Mouse (Mus musculus): ENCODE measurements around the gene Myo7a. TPM values are rescaled to one million over a fixed set of nuclear protein-coding genes. Genes with fewer than 3 reads are reported as not detected.

The Myo7a gene
- polyA plus RNA-seq, 1 experiment from 2014 or later = 8.4 TPM

GRCm38 (mm10) chr7:98152400-98152799 lies 33.1 kb upstream of the Myo7a start:
- no peaks in the 10 kb centered on the region for H3K27me3 ChIP-seq (replicated peaks; ENCODE audit: insufficient read depth, low read length)
- WGBS = 73% methylated on average over 8 of the region's 8 CpGs
- no peaks in the 10 kb centered on the region for H3K36me3 ChIP-seq (ENCODE audit: insufficient read depth, low read length)
- TF ChIP-seq CTCF (IDR thresholded peaks at IDR 0.05) (no peak), EP300 (IDR thresholded peaks at IDR 0.05) (no peak)
- H3K4me2 ChIP-seq (replicated peaks; ENCODE audit: low read depth, low read length) = no peak overlapping the region
- 0 out of 2 replicates have a peak, but pooled peaks cover 4% of the 10 kb centered on the region for H3K4me1 ChIP-seq (ENCODE audit: insufficient read depth, low read depth, low read length)
- ATAC-seq = no peak
- no peak overlapping the region for H3K9ac ChIP-seq (replicated peaks; ENCODE audit: low read depth)
- no peak overlapping the region for H3K4me3 ChIP-seq (ENCODE audit: low read depth, low read length)
- no peak for DNase-seq (ENCODE audit: low spot score)
- no peak overlapping the region for H3K27ac ChIP-seq (ENCODE audit: low read length)
- H3K9me3 ChIP-seq (ENCODE audit: low read length) = no peaks in the 10 kb centered on the region

GRCm38 (mm10) chr7:98150525-98150924 lies 31.2 kb upstream of the Myo7a start:
- Histone ChIP-seq H3K27me3 (replicated peaks; ENCODE audit: insufficient read depth, low read length) (no peaks in the 10 kb centered on the region), H3K27ac (ENCODE audit: low read length) (no peak overlapping the region), H3K9ac (replicated peaks; ENCODE audit: low read depth) (no peak overlapping the region), H3K4me2 (replicated peaks; ENCODE audit: low read depth, low read length) (no peak overlapping the region), H3K9me3 (ENCODE audit: low read length) (no peaks in the 10 kb centered on the region), H3K4me1 (ENCODE audit: insufficient read depth, low read depth, low read length) (no peaks in the 10 kb centered on the region), H3K4me3 (ENCODE audit: low read depth, low read length) (no peak overlapping the region), H3K36me3 (ENCODE audit: insufficient read depth, low read length) (no peaks in the 10 kb centered on the region)
- ATAC-seq (no peak), DNase-seq (ENCODE audit: low spot score) (no peak)
- TF ChIP-seq EP300 (IDR thresholded peaks at IDR 0.05) (no peak), CTCF (IDR thresholded peaks at IDR 0.05) (peak; percentile 54)
- 41% methylated on average over 5 of the region's 5 CpGs for WGBS

DNA sequence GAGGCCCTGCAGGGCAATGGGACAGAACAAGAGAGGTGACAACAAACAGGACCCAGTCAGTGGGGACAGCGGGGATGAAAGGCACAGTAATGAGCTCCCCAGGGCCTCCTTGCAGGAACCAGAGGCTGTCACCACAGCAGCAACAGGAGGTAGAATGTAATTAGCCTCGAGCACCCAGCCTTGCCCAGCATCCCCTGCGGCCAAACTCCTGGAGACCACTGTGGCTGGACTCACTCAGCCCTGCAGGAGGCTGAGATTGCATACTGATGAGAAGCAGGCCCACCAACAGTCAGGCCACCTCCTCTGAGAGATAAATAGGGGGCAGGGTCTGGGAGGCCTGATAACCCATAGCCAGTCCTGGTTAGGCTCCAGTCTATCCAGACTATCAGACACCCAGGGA lies 30.5 kb upstream of the Myo7a start:
- Histone ChIP-seq H3K27ac (ENCODE audit: low read length) (no peak overlapping the region), H3K27me3 (replicated peaks; ENCODE audit: insufficient read depth, low read length) (no peaks in the 10 kb centered on the region)

GRCm38 (mm10) chr7:98148721-98149407 lies 29.5 kb upstream of the Myo7a start:
- DNase-seq (ENCODE audit: low spot score) (no peak), ATAC-seq (no peak)
- Histone ChIP-seq H3K36me3 (ENCODE audit: insufficient read depth, low read length) (no peaks in the 10 kb centered on the region), H3K4me2 (replicated peaks; ENCODE audit: low read depth, low read length) (no peak overlapping the region), H3K4me3 (ENCODE audit: low read depth, low read length) (no peak overlapping the region), H3K27me3 (replicated peaks; ENCODE audit: insufficient read depth, low read length) (no peaks in the 10 kb centered on the region), H3K4me1 (ENCODE audit: insufficient read depth, low read depth, low read length) (no peaks in the 10 kb centered on the region), H3K27ac (ENCODE audit: low read length) (no peak overlapping the region), H3K9ac (replicated peaks; ENCODE audit: low read depth) (no peak overlapping the region), H3K9me3 (ENCODE audit: low read length) (no peaks in the 10 kb centered on the region)
- no peak for TF ChIP-seq CTCF (IDR thresholded peaks at IDR 0.05)
- no peak for TF ChIP-seq EP300 (IDR thresholded peaks at IDR 0.05)
- WGBS = 78% methylated on average over 10 of the region's 10 CpGs

More for the DNA sequence above, 30.5 kb upstream of the Myo7a start:
- ATAC-seq = no peak
- WGBS = 58% methylated on average over 3 of the region's 3 CpGs
- Histone ChIP-seq H3K9ac (replicated peaks; ENCODE audit: low read depth) (no peak overlapping the region), H3K9me3 (ENCODE audit: low read length) (no peaks in the 10 kb centered on the region), H3K36me3 (ENCODE audit: insufficient read depth, low read length) (no peaks in the 10 kb centered on the region), H3K4me2 (replicated peaks; ENCODE audit: low read depth, low read length) (no peak overlapping the region), H3K4me3 (ENCODE audit: low read depth, low read length) (no peak overlapping the region), H3K4me1 (ENCODE audit: insufficient read depth, low read depth, low read length) (no peaks in the 10 kb centered on the region)
- TF ChIP-seq CTCF (IDR thresholded peaks at IDR 0.05) (no peak), EP300 (IDR thresholded peaks at IDR 0.05) (no peak)
- DNase-seq (ENCODE audit: low spot score) = no peak

DNA sequence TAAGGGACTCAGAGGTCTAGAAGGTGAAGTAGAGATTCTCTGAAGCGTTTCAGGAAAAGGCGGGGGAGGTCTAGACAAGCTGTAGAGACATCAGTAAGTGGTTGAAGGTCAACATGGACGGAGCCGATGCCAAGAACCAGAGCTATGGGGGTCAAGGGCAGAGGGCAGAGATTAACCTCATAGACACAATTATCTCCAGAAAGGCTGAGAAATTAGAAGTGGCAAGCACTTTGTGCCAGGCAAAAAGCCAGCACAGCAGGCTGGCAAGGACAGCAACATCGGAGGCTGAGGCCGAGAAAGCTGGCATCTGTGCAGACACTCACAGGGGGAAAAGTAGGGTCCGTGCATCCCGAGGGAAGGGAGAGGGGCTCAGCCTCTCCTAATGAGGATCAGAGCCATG lies 28.4 kb upstream of the Myo7a start:
- DNase-seq (ENCODE audit: low spot score) = no peak
- TF ChIP-seq CTCF (IDR thresholded peaks at IDR 0.05) (no peak), EP300 (IDR thresholded peaks at IDR 0.05) (no peak)
- WGBS = 60% methylated on average over 8 of the region's 8 CpGs
- Histone ChIP-seq H3K27ac (ENCODE audit: low read length) (no peak overlapping the region), H3K9ac (replicated peaks; ENCODE audit: low read depth) (no peak overlapping the region), H3K27me3 (replicated peaks; ENCODE audit: insufficient read depth, low read length) (no peaks in the 10 kb centered on the region), H3K4me1 (ENCODE audit: insufficient read depth, low read depth, low read length) (no peaks in the 10 kb centered on the region), H3K4me3 (ENCODE audit: low read depth, low read length) (no peak overlapping the region), H3K9me3 (ENCODE audit: low read length) (no peaks in the 10 kb centered on the region), H3K4me2 (replicated peaks; ENCODE audit: low read depth, low read length) (no peak overlapping the region), H3K36me3 (ENCODE audit: insufficient read depth, low read length) (no peaks in the 10 kb centered on the region)
- no peak for ATAC-seq

DNA sequence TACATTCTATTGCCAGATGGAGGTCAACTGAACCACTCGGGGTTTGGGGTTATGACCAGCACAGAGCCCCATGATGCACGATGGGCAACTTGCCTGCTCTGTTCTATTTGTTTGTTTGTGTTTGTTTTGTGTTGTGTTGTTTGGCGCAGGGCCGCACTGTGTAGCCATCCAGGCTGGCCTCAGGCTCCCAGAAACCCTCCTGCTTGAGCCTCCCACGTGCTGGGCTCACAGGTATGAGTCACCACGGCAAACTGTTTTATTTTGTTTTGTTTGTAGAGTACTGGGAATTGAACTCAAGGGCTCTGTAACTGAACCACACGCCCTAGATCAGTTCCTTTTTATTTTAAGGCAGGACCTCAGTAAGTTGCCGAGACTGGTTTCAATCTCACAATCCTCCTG lies 27.1 kb upstream of the Myo7a start:
- H3K4me2 ChIP-seq (replicated peaks; ENCODE audit: low read depth, low read length) = no peak overlapping the region
- WGBS = 62% methylated on average over 8 of the region's 8 CpGs
- no peaks in the 10 kb centered on the region for H3K36me3 ChIP-seq (ENCODE audit: insufficient read depth, low read length)
- TF ChIP-seq EP300 (IDR thresholded peaks at IDR 0.05) (no peak), CTCF (IDR thresholded peaks at IDR 0.05) (no peak)
- no peaks in the 10 kb centered on the region for H3K9me3 ChIP-seq (ENCODE audit: low read length)
- H3K27me3 ChIP-seq (replicated peaks; ENCODE audit: insufficient read depth, low read length) = no peaks in the 10 kb centered on the region
- no peak for DNase-seq (ENCODE audit: low spot score)
- no peak for ATAC-seq
- no peak overlapping the region for H3K9ac ChIP-seq (replicated peaks; ENCODE audit: low read depth)
- H3K4me1 ChIP-seq (ENCODE audit: insufficient read depth, low read depth, low read length) = no peaks in the 10 kb centered on the region
- no peak overlapping the region for H3K4me3 ChIP-seq (ENCODE audit: low read depth, low read length)
- no peak overlapping the region for H3K27ac ChIP-seq (ENCODE audit: low read length)

Measured in lung, postnatal 0 days (tissue).